Comparison of ENCODE assay signal across 17 mouse cellular contexts in genomic region chr2:167077199-167077962, GRCm38 (mm10).
"Had no signal": no experiment of that assay in that cellular context is flagged by ENCODE, and none has a peak within 500 bp of the region (broad histone marks: within the 10 kb centered on the region; RNA-seq: fewer than 3 reads in every experiment).

No protein-coding gene starts in this region.

- H3K27me3 ChIP-seq: limb, embryonic 13.5 days; midbrain, embryonic 12.5 days; midbrain, embryonic 15.5 days; stomach, embryonic 15.5 days had no signal

- H3K4me3 ChIP-seq: layer of hippocampus, adult 2 months; limb, embryonic 10.5 days; limb, embryonic 13.5 days; liver, embryonic 13.5 days; midbrain, embryonic 12.5 days; midbrain, embryonic 15.5 days; stomach, embryonic 15.5 days had no signal

- ATAC-seq: midbrain, embryonic 15.5 days had no signal

- H3K4me2 ChIP-seq: limb, embryonic 13.5 days; liver, embryonic 13.5 days; midbrain, embryonic 12.5 days; midbrain, embryonic 15.5 days; stomach, embryonic 15.5 days had no signal

- H3K36me3 ChIP-seq: limb, embryonic 10.5 days; limb, embryonic 13.5 days; liver, embryonic 13.5 days; midbrain, embryonic 12.5 days; midbrain, embryonic 15.5 days; stomach, embryonic 15.5 days had no signal

- H3K9ac ChIP-seq: limb, embryonic 13.5 days; liver, embryonic 13.5 days; midbrain, embryonic 12.5 days; midbrain, embryonic 15.5 days; stomach, embryonic 15.5 days had no signal

- DNase-seq: kidney, adult 18-20 months; kidney, adult 9 months; kidney, postnatal 14 days; layer of hippocampus, adult 9-11 months; liver, embryonic 13.5 days; lung, adult 2 months; lung, postnatal 14 days; lung, postnatal 4 days; thymus, adult 2 months; thymus, postnatal 14 days; thymus, postnatal 4 days had no signal

- H3K27ac ChIP-seq: layer of hippocampus, adult 2 months; limb, embryonic 10.5 days; limb, embryonic 13.5 days; liver, embryonic 13.5 days; midbrain, embryonic 12.5 days; midbrain, embryonic 15.5 days; stomach, embryonic 15.5 days had no signal

- H3K9me3 ChIP-seq: limb, embryonic 10.5 days; limb, embryonic 13.5 days; liver, embryonic 13.5 days; midbrain, embryonic 12.5 days; midbrain, embryonic 15.5 days; stomach, embryonic 15.5 days had no signal
